Mouse (Mus musculus): ENCODE data around the gene Peli2.

- TF ChIP-seq MAFK (IDR thresholded peaks at IDR 0.05; ENCODE audit: insufficient read depth, low read depth, low read length) (no peak), CHD2 (IDR thresholded peaks at IDR 0.05; ENCODE audit: low read depth, low read length) (no peak), HCFC1 (IDR thresholded peaks at IDR 0.05; ENCODE audit: borderline replicate concordance, insufficient read depth, low read length) (no peak), ZNF384 (IDR thresholded peaks at IDR 0.05; ENCODE audit: low read depth, low read length) (no peak)
Observed at GRCm38 (mm10) chr14:48263146-48263545, 142.5 kb downstream of the Peli2 start.

All from ES-E14 (cell line).